Mouse (Mus musculus): ENCODE measurements around the gene Mmp2.

DNA sequence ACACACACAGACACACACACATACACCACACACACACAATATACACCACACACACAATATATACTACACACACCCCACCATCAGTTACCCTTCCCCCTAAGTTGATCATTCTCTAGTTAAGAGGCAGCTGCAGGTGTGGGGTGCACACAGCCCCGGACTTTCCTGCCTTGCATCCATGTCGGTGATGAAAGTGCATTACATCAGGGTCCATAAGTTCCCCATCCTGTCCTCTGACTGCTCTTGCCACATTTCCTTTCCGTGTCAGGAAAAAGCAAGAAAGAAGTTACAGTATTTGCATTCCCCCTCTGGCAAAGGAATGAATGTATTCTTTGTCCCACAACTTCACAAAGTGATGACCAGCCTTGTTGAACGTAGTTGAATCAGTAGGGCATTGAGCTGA, 54.2 kb downstream of the Mmp2 start:
- TF ChIP-seq POLR2A (IDR thresholded peaks at IDR 0.05; ENCODE audit: extremely low read depth, insufficient read depth, low read length) (no peak), CTCF (IDR thresholded peaks at IDR 0.05; ENCODE audit: extremely low read depth, insufficient read depth, low read length) (no peak)
